Mouse (Mus musculus) heart, embryonic 14.5 days (tissue): ENCODE data around the gene Mybpc3. TPM values are rescaled to one million over a fixed set of nuclear protein-coding genes. Genes with fewer than 3 reads are reported as not detected.

Experiments used
- ATAC-seq: fragments of 200-750 bp; cut with Nextera tagmentation; 2 replicates; pipeline ENCODE4 v1.8.0; 2017; ENCODE audit warnings: low read depth, moderate TSS enrichment; ENCODE audit not compliant: insufficient number of reproducible peaks, insufficient read depth, low FRiP score
- H3K27ac ChIP-seq, 2 experiments: fragments of 200-500 bp in 1 of 2; fragments of 300-500 bp in 1 of 2; sonication (generic) in 1 of 2; replicated peaks in 1 of 2; 2 replicates each; pipeline ENCODE4 v1.5.1; 2012 to 2014; ENCODE audit warnings: low read depth in 2 of 2, low read length in 2 of 2, control low read depth in 1 of 2, mild to moderate bottlenecking in 1 of 2, mixed read lengths in 1 of 2; ENCODE audit not compliant: control insufficient read depth in 1 of 2, insufficient read depth in 1 of 2
- H3K27me3 ChIP-seq: fragments of 300-500 bp; sonication (generic); 2 replicates; pipeline ENCODE4 v1.6.1; 2014; ENCODE audit warnings: mild to moderate bottlenecking, low read length, control low read depth; ENCODE audit not compliant: control insufficient read depth, insufficient read depth
- H3K36me3 ChIP-seq: fragments of 300-500 bp; sonication (generic); 2 replicates; pipeline ENCODE4 v1.6.1; 2014; ENCODE audit warnings: mild to moderate bottlenecking, control low read depth, low read length, mixed read lengths; ENCODE audit not compliant: control insufficient read depth, insufficient read depth
- H3K4me1 ChIP-seq, 2 experiments: fragments of 200-500 bp in 1 of 2; fragments of 300-500 bp in 1 of 2; sonication (generic) in 1 of 2; 2 replicates each; pipeline ENCODE4 v1.6.1; 2012 to 2014; ENCODE audit warnings: low read length in 2 of 2, control low read depth in 1 of 2, mixed read lengths in 1 of 2; ENCODE audit not compliant: control insufficient read depth in 2 of 2, insufficient read depth in 2 of 2
- H3K4me2 ChIP-seq: fragments of 300-500 bp; sonication (generic); 2 replicates; pipeline ENCODE4 v1.6.1; 2014; ENCODE audit warnings: mild to moderate bottlenecking, low read length
- H3K4me3 ChIP-seq, 2 experiments: fragments of 200-500 bp in 1 of 2; fragments of 300-500 bp in 1 of 2; sonication (generic) in 1 of 2; 2 replicates each; pipeline ENCODE4 v1.5.1; 2012 to 2014; ENCODE audit warnings: low read length in 2 of 2, mild to moderate bottlenecking in 2 of 2, control low read depth in 1 of 2, low read depth in 1 of 2, moderate library complexity in 1 of 2; ENCODE audit not compliant: control insufficient read depth in 1 of 2, insufficient read depth in 1 of 2
- H3K9ac ChIP-seq: fragments of 300-500 bp; sonication (generic); 2 replicates; pipeline ENCODE4 v1.6.1; 2014; ENCODE audit warnings: mild to moderate bottlenecking, low read length
- H3K9me3 ChIP-seq: fragments of 300-500 bp; sonication (generic); 2 replicates; pipeline ENCODE4 v1.6.1; 2016; ENCODE audit warnings: low read length, control low read depth; ENCODE audit not compliant: control insufficient read depth
- WGBS: fragments of 180-500 bp; shearing (Covaris S2); extraction: QIAGEN DNeasy Blood & Tissue Kit; methylation state at CpG from one replicate; pipeline ENCODE4 v1.1.7; 2014; 5-methylcytosine and 5-hydroxymethylcytosine counted together
- polyA plus RNA-seq: library from polyadenylated mRNA; unstranded; fragments of >200 nt; fragmentation: Nextera tagmentation; extraction: Ambion mirVana; gene quantifications from 2 replicates; pipeline ENCODE4 v1.2.1, GENCODE M21; 2014

The Mybpc3 gene
- polyA plus RNA-seq, 1 experiment from 2014 or later: 789 TPM

DNA sequence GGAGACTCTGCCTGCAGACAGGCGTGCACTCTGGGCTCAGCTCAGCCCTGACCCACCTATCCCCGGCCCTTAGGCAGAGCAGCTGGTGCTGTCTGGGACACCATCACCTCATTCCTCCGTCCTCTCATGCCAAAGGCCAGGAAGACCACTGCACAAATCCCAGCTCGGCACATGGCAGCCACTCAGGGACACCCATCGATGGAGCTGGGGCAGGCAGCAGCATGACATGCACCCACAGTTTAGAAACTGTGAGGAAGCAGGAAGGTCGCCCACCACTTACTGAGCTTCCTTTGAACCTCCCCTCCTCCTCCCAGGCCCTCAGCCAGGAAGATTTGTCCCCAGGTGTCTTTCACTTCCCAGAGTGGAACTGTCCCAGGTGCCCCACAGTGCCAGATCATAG is 19.5 kb downstream of the Mybpc3 start:
- WGBS: 59% methylated on average over 6 of the region's 6 CpGs
- no peak overlapping the region for H3K4me3 ChIP-seq
- no peaks in the 10 kb centered on the region for H3K27me3 ChIP-seq
- H3K4me1 ChIP-seq: peaks cover 2 to 6% of the 10 kb centered on the region in 2 experiments; a peak in 3 of 4 replicates
- H3K27ac ChIP-seq: peak overlapping the region; percentile 10 to 45; a peak in 2 of 4 replicates
- H3K36me3 ChIP-seq: peaks cover 69% of the 10 kb centered on the region
- no peak overlapping the region for H3K4me2 ChIP-seq
- 0 out of 2 replicates have a peak, but pooled peaks have one; percentile 28 for ATAC-seq
- H3K9me3 ChIP-seq: no peaks in the 10 kb centered on the region
- no peak overlapping the region for H3K9ac ChIP-seq

DNA sequence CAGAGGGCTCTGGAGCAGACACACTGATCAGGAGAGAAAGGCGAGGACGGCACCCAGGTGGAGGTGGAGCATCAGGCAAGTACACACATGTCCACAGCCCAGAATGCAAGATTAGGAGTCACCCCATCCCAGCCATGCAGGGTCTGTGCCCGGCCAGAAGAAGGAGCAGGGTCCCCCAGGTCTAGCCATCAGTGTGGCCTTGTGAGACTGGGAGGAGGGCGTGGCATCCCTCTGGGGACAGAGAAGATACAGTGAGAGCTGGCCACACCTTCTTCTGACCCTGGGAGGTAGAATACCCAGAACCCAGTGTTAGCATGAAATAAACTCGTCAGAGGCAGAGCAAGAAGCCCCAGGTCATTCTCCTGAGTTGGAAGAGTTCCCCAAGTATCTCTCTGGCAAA is 21.4 kb downstream of the Mybpc3 start:
- peaks cover 0 to 3% of the 10 kb centered on the region in 2 experiments; a peak in 1 of 4 replicates for H3K4me1 ChIP-seq
- WGBS: 66% methylated on average over 5 of the region's 5 CpGs
- no peak overlapping the region for H3K4me3 ChIP-seq
- H3K27ac ChIP-seq: peak overlapping the region in 1 of 2 experiments; percentile 45; a peak in 1 of 4 replicates
- no peak overlapping the region for H3K9ac ChIP-seq
- no peak overlapping the region for H3K4me2 ChIP-seq
- H3K36me3 ChIP-seq: peaks cover 53% of the 10 kb centered on the region
- no peaks in the 10 kb centered on the region for H3K27me3 ChIP-seq
- H3K9me3 ChIP-seq: no peaks in the 10 kb centered on the region
- no peak for ATAC-seq

DNA sequence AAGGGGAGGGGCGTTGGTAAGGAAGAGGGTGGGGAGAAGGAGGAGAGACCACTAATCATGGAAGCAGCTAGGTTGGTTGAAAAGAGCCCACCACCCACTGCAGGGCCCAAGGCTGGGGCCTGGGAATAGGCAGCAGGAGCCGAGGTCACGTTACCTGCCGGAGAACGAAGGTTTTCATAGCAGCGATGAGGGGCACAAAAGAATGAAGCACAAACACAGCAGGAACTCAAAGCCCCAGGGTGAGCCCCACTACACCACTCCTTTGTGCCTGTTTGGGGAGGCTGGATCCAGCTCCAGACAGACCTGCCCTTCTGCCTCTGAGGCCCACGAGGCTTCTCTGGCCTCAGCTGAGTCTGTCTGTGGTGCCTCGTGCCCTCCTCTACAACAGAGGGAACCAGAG is 21.8 kb downstream of the Mybpc3 start:
- H3K4me2 ChIP-seq: no peak overlapping the region
- no peak overlapping the region; a peak in 1 of 4 replicates for H3K27ac ChIP-seq
- H3K36me3 ChIP-seq: peaks cover 49% of the 10 kb centered on the region
- H3K4me3 ChIP-seq: no peak overlapping the region
- ATAC-seq: no peak
- H3K9ac ChIP-seq: no peak overlapping the region
- no peaks in the 10 kb centered on the region for H3K9me3 ChIP-seq
- WGBS: 78% methylated on average over 8 of the region's 8 CpGs
- H3K4me1 ChIP-seq: peaks cover 0 to 3% of the 10 kb centered on the region in 2 experiments; a peak in 1 of 4 replicates
- H3K27me3 ChIP-seq: no peaks in the 10 kb centered on the region

DNA sequence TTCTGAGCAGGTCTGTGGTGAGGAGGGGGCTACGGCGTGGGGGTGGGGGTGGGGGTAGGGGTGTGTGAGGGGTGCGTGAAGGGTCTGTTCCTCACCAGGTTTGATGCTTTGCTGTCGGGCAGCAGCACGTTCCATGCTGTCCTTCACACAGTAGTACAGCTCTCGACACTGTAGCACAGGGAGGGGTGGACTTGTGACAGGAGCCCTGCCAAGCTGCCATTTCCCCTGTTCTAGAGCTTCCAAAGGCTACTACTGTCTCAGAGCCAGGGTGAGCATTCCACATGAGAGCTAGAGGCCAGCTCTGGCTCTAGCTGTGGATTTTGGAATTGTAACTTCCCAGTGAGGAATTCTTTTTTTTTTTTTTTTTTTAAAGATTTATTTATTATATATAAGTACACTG is 25.0 kb downstream of the Mybpc3 start:
- Histone ChIP-seq H3K4me2 (no peak overlapping the region), H3K9me3 (no peaks in the 10 kb centered on the region), H3K4me1 (no peaks in the 10 kb centered on the region), H3K9ac (no peak overlapping the region), H3K36me3 (peaks cover 17% of the 10 kb centered on the region), H3K27me3 (no peaks in the 10 kb centered on the region), H3K27ac (no peak overlapping the region), H3K4me3 (no peak overlapping the region)
- no peak for ATAC-seq
- 84% methylated on average over 6 of the region's 6 CpGs for WGBS

DNA sequence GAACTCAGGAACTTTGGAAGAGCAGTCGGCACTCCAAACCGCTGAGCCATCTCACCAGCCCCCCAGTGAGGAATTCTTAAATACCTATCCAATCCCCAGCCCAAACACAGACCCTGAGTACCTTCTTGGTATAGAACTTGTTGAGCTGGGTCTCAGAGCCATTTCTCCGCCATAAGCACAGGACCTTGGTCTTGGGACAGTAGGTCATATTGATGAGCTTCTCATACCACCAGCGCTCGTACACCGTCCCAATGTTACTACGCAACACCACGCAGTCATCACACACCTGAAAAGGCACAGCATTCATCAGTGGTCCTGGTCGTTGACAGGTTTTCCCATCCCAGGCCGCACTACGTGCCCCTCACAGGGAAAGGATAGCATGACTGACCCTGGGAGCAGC is 25.5 kb downstream of the Mybpc3 start:
- H3K9ac ChIP-seq: no peak overlapping the region
- no peaks in the 10 kb centered on the region for H3K9me3 ChIP-seq
- no peak overlapping the region for H3K4me3 ChIP-seq
- no peak overlapping the region for H3K27ac ChIP-seq
- 95% methylated on average over 11 of the region's 11 CpGs for WGBS
- no peaks in the 10 kb centered on the region for H3K27me3 ChIP-seq
- peaks cover 12% of the 10 kb centered on the region; the same call in 1 of the 2 replicates for H3K36me3 ChIP-seq
- no peak for ATAC-seq
- no peak overlapping the region for H3K4me2 ChIP-seq
- no peaks in the 10 kb centered on the region for H3K4me1 ChIP-seq

DNA sequence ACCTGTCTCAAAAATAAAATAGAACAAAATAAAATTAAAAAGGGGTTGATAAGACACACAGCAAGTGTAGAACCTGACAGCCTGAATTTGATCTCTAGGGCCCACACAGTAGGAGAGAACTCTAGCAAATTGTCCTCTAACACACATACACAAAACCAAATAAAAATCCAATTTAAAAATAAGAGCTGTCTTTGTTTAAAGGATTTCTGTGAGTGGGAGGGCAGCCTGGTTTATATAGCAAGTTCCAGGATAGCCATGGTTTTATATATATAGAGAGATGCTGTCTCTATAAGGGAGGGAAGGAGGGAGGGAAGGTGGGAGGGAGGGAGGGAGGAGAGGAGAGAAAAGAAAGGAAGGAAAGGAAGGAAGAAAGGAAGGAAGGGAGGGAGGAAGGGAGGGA is 30.2 kb downstream of the Mybpc3 start:
- Histone ChIP-seq H3K4me3 (no peak overlapping the region), H3K9ac (no peak overlapping the region), H3K27ac (no peak overlapping the region), H3K9me3 (no peaks in the 10 kb centered on the region), H3K4me1 (no peaks in the 10 kb centered on the region), H3K36me3 (no peaks in the 10 kb centered on the region), H3K27me3 (no peaks in the 10 kb centered on the region), H3K4me2 (no peak overlapping the region)
- ATAC-seq: no peak

DNA sequence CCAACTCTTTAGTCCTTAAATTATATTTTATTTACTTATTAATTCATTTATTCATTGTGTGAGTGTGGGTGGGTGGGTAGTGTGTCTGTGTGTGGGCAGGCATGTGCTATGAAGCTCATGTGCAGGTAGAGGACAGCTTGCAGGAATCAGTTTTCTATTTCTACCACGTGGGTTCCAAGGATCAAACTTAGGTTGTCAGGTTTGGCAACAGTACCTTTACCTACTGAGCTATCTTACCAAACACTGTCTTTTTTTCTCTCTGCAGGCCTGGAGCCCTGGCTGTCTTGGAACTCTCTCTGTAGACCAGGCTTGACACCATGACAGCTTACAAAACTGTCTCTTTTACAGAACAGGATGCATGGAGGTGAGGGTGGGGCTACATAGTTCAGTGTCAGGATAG is 33.4 kb downstream of the Mybpc3 start:
- H3K4me3 ChIP-seq: no peak overlapping the region
- H3K27ac ChIP-seq: no peak overlapping the region
- 68% methylated on average over 1 of the region's 1 CpGs for WGBS
- H3K36me3 ChIP-seq: peaks cover 4% of the 10 kb centered on the region; the same call in 1 of the 2 replicates
- no peaks in the 10 kb centered on the region for H3K9me3 ChIP-seq
- H3K27me3 ChIP-seq: no peaks in the 10 kb centered on the region
- H3K4me1 ChIP-seq: no peaks in the 10 kb centered on the region
- no peak overlapping the region for H3K9ac ChIP-seq
- ATAC-seq: no peak
- H3K4me2 ChIP-seq: no peak overlapping the region

DNA sequence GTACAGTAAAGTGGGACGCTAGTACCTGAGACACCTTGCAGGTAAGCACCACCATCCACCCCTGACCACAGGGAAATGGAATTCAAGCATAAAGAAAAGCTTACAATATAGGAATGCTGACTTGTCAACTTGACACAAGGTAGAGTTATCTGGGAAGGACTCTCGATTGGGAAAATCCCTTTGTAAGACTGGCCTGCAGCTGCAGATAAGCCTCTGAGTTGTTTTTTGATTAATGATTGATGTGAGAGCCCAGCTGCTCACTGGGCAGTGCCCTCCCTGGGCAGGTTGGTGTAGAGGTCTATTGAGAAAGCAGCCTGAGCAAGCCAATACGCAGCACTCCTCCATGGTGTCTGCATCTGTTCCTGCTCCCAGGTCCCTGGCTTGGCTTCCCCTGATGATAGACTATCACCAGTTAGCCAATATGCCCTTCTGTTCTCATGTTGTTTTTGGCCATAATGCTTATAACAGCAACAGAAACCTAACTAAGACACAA is 35.0 kb downstream of the Mybpc3 start:
- Histone ChIP-seq H3K9me3 (no peaks in the 10 kb centered on the region), H3K27me3 (no peaks in the 10 kb centered on the region), H3K36me3 (peaks cover 4% of the 10 kb centered on the region; the same call in 1 of the 2 replicates), H3K4me1 (no peaks in the 10 kb centered on the region), H3K27ac (no peak overlapping the region), H3K4me3 (no peak overlapping the region), H3K4me2 (no peak overlapping the region), H3K9ac (no peak overlapping the region)
- ATAC-seq: no peak
- WGBS: 69% methylated on average over 3 of the region's 3 CpGs
